Mouse (Mus musculus) E14TG2a.4 (cell line): ENCODE results near the gene Mettl23.

ENCODE experiments used
- CTCF ChIP-seq: conservative IDR thresholded peaks from 2 replicates; pipeline ENCODE4 v1.5.1; 2014; ENCODE audit warnings: low read length
- NANOG ChIP-seq: IDR thresholded peaks from 2 replicates; pipeline ENCODE4 v1.6.1; 2014; ENCODE audit warnings: borderline replicate concordance, low read length, mixed read lengths
- POU5F1 ChIP-seq: IDR thresholded peaks from 2 replicates; pipeline ENCODE4 v1.6.1; 2014; ENCODE audit warnings: low read length, borderline replicate concordance

DNA sequence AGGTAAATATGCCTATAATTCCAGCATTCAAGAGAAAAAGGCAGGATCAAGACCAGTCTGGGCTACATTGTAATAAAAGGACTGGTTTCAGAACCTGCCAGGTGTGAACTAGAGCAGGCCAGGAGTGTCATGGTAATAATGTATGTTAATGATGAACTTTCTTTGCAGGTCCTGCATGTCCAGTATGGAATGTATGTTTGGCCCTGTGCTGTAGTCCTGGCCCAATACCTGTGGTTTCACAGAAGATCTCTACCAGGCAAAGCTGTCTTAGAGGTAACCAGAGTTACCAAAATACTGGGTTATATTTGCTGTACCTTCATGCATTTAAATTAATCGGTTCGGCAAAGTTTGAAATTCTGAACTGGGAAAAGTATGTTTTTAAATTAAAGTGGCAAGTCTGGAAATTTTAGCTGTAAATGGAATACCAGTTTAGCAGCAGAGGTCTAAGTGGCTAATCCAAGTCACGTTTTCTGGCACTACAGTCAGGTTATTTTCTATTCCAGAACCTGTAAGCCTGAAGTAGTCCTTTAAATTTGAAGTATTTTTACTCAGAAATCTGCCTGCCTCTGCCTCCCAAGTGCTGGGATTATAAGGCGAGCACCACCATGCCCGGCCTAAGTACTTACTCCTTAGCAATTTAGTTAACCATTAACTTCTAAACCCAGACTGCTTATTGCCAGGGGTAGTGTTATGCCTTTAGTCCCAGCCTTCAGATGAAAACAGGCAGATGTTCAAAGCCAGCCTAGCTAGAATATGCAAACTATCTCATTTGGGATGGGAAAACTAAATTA lies 5.2 kb downstream of the Mettl23 start:
- TF ChIP-seq CTCF (no peak), POU5F1 (no peak), NANOG (no peak)
